Mouse (Mus musculus) spleen, adult 12 weeks (tissue): ENCODE measurements around the gene Cfdp1.
A peak's percentile ranks its signal among the peaks of the same experiment; 100 is the strongest.
"Not testable (repeated sequence)": the region's sequence is repeated elsewhere in the genome, so short reads cannot be mapped to it uniquely, and the experiment has no call there.

ENCODE experiments used
- DNase-seq: peaks from one replicate; pipeline ENCODE4 v3.0.0; 2022; ENCODE audit warnings: low spot score

The Cfdp1 gene

DNA sequence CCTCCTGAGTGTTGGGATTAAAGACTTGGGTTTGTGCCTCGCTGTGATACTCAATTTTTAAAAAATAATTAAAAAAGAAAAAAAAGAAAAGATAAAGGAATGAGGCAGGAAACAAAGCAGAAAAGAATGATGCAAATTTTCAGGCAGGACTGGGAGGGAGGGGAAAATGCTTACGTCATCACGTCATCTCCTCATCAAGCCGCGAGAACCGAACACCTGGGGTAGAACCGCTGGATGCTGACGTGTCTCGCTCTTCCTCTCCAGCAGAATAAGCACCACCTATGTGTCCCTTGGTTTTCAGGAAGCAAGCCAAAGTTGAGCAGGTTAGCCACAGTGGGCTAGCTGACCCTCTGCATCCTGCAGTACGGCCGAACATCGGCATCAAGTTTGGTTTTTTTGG is 1.9 kb upstream of the Cfdp1 start:
- DNase-seq: no peak

DNA sequence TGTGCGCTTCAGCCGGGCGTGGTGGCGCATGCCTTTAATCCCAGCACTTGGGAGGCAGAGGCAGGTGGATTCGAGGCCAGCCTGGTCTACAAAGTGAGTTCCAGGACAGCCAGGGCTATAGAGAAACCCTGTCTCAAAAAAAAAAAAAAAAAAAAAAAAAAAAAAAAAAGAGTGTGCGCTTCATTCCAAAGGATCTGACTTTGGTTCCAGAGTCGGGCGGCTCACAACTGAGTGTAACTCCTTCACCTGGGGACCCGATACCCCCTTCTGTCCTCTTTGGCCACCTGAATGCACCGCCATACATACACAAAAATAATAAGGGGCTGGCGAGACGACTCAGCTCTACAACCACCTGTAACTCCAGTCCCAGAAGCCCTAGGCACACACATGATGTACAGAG is 872 bp downstream of the Cfdp1 start:
- not testable (repeated sequence) for DNase-seq

DNA sequence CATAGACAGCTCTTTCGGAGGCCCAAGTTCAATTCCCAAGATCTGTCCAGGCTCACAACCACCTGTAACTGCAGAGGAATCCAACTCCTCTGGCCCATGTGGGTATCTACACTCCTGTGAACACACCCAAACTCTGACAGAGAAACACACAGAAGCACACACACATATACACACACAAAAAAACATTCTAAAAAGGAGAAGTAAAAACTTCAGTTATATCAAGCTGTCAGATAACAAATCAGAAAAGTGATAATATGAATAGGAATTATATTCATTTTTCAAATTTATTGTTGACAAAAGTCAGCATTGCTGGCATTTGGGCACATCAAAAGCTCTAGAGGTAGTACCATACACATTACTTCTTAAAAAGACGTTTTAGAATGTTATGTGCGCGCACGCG is 7.3 kb downstream of the Cfdp1 start:
- no peak for DNase-seq

DNA sequence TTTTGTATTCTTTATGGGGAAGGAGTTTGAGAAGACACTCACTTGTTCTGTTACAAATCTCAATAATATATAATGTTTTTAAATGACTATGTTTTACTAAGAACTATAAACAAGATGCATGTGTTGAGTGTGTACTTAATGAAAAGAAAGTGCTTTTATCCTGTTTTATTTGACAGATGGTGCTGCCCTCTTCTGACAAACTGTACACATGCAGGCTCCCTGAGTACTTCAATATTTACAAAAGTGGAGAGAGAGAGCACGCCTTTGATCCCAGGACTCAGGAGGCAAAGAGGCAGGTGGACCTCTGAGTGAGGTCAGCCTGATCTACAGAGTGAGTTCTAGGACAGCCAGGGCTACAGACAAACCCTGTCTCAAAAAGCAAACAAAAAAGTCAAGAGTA is 18.6 kb downstream of the Cfdp1 start:
- no peak for DNase-seq

GRCm38 (mm10) chr8:111834011-111834410 is 20.1 kb downstream of the Cfdp1 start:
- no peak for DNase-seq

- no peak for DNase-seq
Measured at GRCm38 (mm10) chr8:111832983-111833382, 21.1 kb downstream of the Cfdp1 start.

- no peak for DNase-seq
Measured at GRCm38 (mm10) chr8:111831996-111832395, 22.1 kb downstream of the Cfdp1 start.

DNA sequence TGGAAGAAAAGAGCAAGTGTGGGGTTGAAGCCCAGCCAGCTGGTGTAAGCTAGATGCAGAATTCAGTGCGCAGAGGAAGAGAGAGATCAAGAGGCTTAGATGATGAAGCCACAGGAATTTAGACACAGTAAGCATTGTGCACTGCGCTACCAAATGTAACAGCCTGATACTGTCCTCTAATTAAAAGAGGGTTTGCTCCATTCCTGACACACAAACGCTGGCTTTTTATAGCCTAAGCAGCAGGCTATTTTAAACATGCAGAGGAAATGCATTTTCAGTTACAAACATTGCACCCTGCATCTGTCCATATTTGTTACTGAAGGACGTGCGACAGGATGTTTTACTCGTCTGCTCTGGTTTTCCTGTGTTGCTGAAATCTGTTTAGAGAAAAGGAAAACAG is 25.5 kb downstream of the Cfdp1 start:
- DNase-seq: no peak

DNA sequence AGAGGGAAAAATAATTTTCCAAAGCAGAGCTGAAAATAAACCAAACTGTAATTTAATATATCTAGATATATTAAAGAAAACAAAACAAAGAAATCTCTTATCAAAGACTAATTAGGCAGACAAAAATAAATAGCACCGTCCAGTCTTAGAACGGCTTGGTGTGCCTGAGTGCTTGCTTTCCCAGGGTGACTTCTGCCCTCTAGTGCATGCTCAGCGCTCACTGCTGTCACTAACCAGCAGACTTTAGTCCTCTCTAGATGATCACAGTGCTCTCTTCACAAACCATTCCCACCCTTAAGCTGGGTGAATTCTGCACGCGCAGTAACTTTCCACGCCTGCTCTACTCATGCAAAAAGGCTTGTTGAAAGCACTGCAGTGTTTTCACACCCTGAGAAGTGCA is 28.9 kb downstream of the Cfdp1 start:
- DNase-seq: no peak

GRCm38 (mm10) chr8:111824334-111824733 is 29.8 kb downstream of the Cfdp1 start:
- DNase-seq: no peak

GRCm38 (mm10) chr8:111821199-111821598 is 32.9 kb downstream of the Cfdp1 start:
- DNase-seq: peak; percentile 41

DNA sequence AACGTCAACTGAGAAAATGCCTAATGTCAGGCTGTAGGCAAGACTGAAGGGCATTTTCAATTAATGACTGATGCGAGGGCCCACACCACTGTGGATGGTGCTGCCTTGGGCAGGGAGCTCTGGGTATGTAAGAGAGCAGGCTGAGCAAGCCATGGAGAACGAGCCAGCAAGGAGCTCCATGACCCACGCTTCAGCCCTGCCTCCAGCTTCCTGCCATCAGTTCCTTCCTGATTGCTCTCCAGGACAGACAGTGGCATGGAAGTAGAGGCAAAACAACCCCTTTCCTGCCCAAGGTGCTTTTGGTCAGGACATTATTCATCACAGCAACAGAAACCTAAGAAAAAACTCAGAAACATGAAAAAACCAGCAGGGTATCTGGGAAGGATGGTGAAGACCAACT is 33.4 kb downstream of the Cfdp1 start:
- DNase-seq: no peak

- no peak for DNase-seq
Measured at GRCm38 (mm10) chr8:111820018-111820417, 34.1 kb downstream of the Cfdp1 start.

DNA sequence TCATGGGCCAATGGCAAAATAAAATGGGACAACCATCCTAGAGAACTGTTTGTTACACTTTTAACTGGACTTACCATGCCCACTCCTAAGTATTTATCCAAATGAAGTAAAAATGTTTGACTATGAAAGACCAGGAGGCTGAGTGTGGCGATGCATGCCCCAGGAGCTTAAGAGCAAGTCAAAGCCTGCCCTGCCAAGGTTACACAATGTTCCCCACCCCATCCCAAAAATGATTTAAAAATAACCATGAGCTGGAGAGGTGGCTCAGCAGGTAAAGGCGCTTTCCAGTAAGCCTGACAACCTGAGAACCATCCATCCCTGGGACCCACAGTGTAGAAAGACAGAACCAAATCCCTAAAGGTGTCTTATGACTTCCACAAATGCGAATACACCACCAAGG is 35.5 kb downstream of the Cfdp1 start:
- no peak for DNase-seq

- no peak for DNase-seq
Measured at GRCm38 (mm10) chr8:111815078-111815477, 39.0 kb downstream of the Cfdp1 start.

DNA sequence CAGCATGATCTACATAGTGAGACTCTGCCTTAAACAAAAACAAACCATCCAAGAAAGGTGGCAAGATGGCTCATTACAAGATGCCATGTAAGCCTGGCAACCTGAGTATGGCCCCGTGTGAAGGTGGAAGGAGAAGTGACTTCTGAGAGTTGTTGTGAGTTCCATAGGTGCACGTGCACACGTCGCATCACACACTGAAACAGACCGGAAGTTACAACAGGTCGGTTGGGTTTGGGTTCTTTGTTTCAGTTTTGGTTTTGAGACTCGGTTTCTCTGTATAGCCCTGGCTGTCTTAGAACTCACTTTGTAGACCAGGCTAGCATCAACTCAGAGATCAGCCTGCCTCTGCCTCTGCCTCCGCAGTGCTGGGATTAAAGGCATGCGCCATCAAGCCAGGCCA is 40.3 kb downstream of the Cfdp1 start:
- DNase-seq: no peak

- DNase-seq: no peak
Measured at GRCm38 (mm10) chr8:111812835-111813234, 41.3 kb downstream of the Cfdp1 start.

DNA sequence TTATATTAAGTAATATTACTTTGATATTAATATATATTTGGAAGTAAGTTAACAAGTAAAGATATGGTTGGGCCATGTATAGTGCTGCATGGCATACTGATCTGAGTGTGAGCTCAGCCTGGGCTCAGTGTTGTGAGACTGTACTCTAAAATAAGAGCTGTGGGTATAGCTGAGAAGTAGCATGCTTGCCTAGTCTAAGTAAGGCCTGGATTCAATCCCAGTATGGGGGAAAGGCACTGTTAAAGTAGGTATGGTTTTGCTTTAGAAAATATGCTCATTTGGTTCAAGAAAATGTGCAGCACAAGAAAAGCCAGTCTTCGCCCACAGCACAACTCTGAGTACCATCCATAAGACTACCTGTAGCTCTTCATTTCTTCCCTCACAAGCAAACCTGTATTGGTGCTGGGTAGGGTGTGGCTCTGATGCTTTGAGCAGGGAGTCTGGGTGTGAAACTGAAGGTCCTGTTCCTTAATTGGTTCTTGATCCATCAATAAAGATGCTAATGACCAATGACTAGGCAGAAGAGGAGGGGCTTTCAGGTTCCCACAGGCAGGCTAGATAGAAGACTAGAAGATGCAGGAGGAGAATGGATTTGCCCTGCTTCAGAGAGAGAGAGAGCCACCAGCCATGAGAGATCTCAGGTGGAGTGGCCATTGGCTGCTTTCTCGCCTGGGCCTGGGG is 43.3 kb downstream of the Cfdp1 start:
- no peak for DNase-seq

DNA sequence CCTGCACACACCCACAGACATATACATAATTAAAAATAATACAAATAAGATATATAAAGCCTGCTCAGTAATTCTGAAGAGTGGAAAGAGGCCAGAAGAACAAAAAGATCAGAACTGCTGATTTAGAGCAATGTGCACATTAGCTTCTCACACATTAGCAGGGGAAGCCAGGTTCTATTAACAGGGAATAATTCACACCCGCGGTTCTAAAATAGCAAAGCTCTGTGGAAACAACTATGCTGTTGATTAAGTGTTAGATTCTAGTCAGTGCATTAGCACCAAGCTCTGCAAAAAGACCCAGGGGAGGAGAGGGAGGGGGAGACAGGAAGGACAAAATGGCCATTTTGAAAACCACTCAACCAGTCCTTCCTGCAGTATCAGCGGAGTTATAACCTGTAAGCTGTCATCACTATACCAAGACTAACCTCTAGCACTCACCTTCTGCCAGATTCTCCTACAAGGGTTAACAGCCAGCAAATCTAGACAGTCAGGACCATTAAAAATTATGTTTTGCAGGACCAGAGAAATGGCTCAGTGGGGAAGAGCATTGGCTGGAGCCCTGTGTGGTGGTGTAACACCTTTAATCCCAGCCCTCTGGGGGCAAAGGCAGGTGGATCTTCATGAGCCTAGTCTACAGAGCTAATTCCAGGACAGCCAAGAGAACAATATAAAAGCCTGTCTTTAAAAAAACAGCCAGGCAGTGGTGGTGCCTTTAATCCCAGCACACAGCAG is 45.0 kb downstream of the Cfdp1 start:
- no peak for DNase-seq

- no peak for DNase-seq
Measured at GRCm38 (mm10) chr8:111808006-111808405, 46.1 kb downstream of the Cfdp1 start.

- DNase-seq: no peak
Measured at GRCm38 (mm10) chr8:111803362-111803761, 50.7 kb downstream of the Cfdp1 start.

DNA sequence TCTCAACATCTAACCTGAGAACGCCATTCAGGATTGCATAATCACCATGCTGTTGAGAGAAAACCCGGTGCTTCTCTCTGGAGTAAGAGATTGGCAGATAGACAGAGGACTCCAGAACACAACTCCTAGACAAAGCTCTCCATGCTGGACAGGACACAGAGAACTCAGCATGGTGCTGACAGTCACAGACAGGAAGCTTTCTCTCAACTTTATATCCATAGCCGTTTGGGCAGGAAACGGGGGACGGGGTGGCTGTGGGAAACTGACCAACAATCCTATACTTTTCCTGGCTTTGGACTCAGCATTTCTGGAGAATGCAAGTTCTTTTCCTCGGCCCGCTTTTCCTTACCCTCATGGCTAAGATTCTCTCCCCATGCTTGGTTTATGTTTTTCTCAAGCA is 51.8 kb downstream of the Cfdp1 start:
- DNase-seq: no peak

GRCm38 (mm10) chr8:111801456-111801855 is 52.6 kb downstream of the Cfdp1 start:
- no peak for DNase-seq

- DNase-seq: no peak
Measured at GRCm38 (mm10) chr8:111796528-111796927, 57.6 kb downstream of the Cfdp1 start.
